Mouse (Mus musculus) small intestine, adult 2 months (tissue): ENCODE measurements around the gene Chn2.

ENCODE experiments used
- CTCF ChIP-seq: fragments of 200-500 bp; IDR thresholded peaks from 2 replicates; pipeline ENCODE4 v1.5.1; 2012; ENCODE audit warnings: low read depth, mild to moderate bottlenecking, control low read depth, inconsistent platforms, low read length, moderate library complexity, mixed read lengths; ENCODE audit not compliant: insufficient replicate concordance, insufficient read length; ENCODE audit errors: extremely low read depth
- POLR2A ChIP-seq: fragments of 200-500 bp; IDR thresholded peaks from 2 replicates; pipeline ENCODE4 v1.6.1; 2012; ENCODE audit warnings: low read depth, mild to moderate bottlenecking, control low read depth, inconsistent platforms, low read length, moderate library complexity

DNA sequence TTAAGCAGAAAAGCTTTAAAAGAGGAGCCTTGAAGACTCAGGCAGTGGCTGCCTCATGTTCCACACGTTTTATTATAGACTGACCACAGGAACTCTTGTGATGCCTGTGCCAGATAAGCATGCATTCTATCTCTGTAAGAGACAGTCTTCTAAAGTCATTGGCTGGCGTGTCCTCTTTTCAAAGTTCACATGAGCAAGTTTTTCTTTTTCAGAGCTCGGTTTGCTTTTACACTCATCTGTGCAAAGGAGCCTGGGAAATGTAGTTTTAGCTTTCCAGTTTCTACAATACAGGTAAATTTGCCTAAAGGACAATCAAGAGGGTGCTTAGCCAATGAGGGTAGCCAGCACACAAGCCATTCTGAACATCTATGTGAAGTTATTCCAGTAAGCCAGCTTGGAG is 51.5 kb downstream of the Chn2 start:
- no peak for TF ChIP-seq CTCF
- no peak for TF ChIP-seq POLR2A
